Mouse (Mus musculus) large intestine, adult 2 months (tissue): ENCODE data around the gene Schip1. TPM values are rescaled to one million over a fixed set of nuclear protein-coding genes. Genes with fewer than 3 reads are reported as not detected.

Source experiments
- DNase-seq: peaks from one replicate; pipeline ENCODE4 v3.0.0-alpha.2; 2012; ENCODE audit warnings: low read depth, low spot score
- WGBS: fragments of 180-500 bp; shearing (Covaris S2); methylation state at CpG from one replicate; pipeline ENCODE4 v1.1.7; 2018; 5-methylcytosine and 5-hydroxymethylcytosine counted together
- polyA plus RNA-seq: library from polyadenylated mRNA; depleted of rRNA; stranded (reverse); fragments of >200 nt; gene quantifications from 2 replicates; pipeline ENCODE4 v1.2.3, GENCODE M21; 2012

Gene Schip1
- polyA plus RNA-seq, 1 experiment: 5.9 TPM

DNA sequence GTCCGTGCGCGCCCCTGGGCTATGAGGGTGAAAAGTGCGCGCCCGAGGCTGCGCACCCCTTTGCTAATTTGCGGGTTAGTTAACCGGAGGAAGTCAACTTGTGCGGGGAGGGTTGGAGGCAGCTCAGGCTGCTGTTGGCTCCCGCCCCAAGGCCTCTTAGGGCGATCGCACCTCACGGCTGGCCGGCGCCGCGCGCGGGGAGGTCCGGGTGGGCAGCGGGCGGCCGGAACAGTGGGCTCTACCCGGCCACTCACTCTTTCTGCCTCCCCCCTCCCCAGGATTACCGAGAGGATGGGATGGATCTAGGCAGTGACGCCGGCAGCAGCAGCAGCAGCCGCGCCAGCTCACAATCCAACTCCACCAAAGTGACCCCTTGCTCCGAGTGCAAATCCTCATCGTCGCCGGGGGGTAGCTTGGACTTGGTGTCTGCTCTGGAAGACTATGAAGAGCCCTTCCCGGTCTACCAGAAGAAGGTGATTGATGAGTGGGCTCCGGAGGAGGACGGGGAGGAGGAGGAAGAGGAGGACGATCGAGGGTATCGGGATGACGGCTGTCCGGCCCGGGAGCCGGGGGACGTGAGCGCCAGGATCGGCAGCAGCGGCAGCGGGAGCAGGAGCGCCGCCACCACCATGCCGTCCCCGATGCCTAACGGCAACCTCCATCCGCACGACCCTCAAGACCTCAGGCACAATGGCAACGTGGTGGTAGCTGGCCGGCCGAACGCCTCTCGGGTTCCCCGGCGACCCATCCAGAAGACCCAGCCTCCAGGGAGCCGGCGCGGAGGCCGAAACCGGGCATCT is 429.9 kb downstream of the Schip1 start:
- under 1% methylated on average over 68 of the region's 68 CpGs for WGBS
- DNase-seq: no peak

DNA sequence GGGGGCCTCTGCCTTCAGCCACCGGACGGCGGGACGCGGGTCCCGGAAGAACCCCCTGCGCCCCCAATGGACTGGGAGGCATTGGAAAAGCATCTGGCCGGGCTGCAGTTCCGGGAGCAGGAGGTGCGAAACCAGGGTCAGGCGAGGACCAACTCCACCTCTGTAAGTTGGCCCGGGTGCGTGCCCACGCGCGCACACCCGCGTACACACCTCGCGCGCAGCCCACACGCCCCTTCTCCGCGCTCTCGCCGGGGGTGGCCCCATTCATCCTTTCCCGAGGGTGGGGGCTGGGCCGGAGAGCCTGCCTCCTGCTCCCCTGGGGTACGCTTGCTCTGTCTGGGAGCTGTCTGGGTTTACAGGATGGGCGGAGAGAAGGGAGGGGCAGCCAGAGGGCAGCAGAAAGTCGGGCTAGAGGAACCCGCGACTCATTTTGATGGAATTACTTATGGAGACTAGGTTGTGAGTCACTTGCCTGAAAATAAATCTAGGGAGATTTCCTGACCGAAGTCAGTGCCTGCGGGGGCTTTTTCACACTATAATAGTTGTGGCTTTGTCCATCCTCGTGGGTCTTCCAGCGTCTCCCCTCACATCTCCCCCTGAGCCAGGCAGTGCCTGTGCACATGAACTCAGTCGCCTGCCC is 430.6 kb downstream of the Schip1 start:
- no peak for DNase-seq
- 3% methylated on average over 38 of the region's 38 CpGs for WGBS

DNA sequence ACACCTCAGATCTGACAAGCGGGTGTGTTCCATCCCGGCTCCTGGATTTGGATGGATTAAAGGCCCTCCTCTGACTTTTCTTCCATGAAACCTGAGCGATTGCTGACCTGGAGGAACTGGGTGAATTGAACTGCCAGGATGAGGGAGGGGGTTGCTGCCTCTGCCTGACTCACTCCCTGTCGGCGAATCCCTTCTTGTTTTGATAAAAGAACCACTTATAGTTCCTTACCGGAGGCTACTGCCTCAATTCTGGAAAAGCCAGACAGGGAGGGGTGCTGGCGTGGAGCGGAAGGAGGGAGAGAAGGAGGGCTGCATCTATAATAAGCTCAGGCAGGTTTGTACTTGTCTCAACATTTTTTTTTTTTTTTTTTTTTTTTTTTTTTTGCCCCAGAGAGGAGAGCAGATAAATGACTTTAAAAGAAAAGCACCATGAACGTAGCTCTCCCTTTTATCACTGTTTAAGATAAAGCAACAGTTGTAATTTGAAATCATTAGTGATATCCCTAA is 431.2 kb downstream of the Schip1 start:
- DNase-seq: no peak
- WGBS: 53% methylated on average over 9 of the region's 9 CpGs

DNA sequence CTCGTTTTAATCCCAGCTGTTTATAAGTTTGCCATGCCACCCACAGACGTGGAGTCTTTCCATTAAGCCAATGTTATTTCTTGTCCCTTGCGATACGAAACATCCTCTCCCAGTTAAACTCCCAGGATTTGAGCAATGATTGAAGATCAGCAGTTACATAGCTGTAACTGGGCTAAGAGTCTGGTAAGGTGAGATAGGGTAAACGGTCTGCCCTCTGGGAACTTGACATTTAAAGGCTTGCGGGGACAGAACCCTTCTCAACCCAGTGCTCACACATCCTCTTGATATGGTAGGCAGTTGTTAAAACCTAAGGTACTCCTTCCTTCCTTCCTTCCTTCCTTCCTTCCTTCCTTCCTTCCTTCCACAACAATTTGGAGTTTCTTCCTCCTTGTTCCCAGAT is 431.9 kb downstream of the Schip1 start:
- DNase-seq: no peak
- WGBS: 71% methylated on average over 6 of the region's 6 CpGs

DNA sequence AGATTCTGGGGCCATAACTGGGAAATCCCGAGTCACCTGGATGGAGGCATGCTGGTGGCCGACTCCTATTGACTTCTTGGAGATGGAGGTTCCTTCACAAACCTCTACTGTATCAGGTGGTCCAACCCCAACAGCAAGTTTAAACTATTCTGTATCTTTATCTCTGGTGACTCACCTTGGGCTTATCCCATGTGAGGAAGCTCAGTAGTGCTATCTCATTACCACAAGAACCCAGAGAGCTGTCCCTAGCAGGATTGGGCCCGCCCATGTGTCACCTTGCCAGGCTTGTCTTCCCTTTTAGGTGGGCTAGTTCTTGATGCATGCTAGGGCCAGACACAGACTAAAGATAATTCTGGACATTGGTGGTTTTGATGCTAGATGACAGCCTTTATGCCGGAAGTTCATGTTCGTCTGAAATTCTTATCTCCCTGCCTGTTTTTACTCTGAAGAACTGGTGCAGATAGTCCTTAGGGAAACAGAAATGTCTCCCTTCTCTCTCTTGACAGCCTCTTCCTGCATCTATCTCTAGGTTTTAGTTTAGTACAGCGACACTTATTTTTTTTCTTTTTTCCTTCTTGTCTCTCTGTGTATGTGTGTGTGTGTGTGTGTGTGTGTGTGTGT is 435.0 kb downstream of the Schip1 start:
- no peak for DNase-seq
- WGBS: 85% methylated on average over 6 of the region's 6 CpGs

DNA sequence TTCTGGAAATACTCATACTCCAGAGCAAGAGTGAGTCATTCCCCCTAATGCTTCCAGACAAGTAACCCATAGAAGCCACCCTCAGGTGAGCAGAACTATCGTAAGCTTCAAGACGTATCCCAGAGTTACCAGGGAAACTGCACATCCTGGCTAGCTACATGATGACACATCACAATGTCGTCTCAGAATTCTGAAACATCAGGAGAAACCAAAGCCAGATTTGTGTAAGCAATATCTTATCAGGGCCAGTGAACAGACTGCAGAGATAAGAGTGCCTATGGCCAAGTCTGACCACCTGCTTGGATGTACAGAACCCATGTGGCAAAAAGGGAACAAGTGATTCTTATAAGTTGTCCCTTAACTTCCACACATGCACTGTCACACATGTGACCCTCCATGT is 440.2 kb downstream of the Schip1 start:
- no peak for DNase-seq
- 82% methylated on average over 3 of the region's 3 CpGs for WGBS

DNA sequence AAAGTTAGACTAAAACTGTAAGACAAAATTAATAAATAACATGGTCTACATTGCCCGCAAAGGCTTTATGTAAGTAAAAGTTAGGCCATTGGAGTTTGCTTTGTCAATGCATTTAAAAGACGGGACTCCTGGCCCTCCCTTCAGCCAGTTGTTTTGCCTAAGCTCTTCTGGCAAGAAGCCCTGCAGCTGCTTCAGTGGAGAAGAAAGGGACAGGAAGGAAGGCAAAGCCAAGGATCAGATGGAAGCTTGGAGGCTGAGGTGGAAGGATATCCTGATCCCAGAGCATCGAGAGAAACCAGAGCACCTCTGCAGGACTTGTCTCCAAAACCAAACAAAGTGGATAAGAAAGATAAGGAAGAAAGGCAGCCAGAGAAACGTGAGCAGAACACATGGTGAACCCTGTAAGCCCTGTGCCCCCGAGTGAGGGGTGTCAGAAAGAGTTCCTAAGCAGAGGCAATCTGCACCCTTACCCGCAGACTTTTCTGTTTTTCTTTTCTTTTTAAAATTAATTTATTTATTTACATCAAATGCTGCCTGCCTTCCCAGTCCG is 442.2 kb downstream of the Schip1 start:
- no peak for DNase-seq
- WGBS: 64% methylated on average over 7 of the region's 7 CpGs

DNA sequence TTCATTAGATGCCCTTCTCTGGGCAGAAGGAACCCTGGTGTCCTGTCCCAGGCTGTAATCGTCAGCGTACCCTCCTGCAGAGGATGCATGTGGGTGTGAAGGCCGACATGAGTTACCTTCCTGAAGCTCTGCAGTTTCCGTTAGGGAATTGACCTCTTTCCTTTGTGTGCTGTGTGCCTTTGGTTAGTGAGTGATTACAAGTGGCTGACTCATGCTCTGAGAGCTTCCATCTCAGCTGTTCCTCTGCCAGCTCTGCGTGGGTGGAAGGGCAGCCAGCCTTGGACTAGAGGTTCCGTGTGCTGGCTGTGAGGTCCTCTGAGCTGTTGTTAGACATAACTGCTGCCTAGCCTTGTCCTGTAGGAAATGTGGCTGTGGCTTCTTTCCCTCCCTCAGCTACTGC is 444.0 kb downstream of the Schip1 start:
- 19% methylated on average over 6 of the region's 6 CpGs for WGBS
- no peak for DNase-seq

DNA sequence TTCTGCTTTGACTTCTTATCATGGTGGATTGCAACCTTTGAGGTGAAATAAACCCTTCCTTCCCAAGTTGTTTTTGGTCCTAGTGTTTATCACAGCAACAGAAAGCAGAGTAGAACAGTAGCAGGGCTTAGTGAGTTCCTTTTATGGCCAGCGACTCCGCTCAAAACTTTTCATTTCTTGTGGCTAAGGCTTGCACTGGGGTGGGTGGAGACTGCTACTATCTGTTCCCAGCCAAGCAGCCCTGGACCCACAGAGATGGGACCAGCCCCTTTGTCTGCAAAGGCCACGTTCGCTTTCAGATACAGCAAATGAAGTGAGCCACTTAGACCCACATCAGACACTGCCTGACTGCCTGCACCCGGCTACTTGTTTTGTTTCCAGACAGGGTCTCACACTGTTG is 446.3 kb downstream of the Schip1 start:
- DNase-seq: no peak
- WGBS: 81% methylated on average over 5 of the region's 5 CpGs

DNA sequence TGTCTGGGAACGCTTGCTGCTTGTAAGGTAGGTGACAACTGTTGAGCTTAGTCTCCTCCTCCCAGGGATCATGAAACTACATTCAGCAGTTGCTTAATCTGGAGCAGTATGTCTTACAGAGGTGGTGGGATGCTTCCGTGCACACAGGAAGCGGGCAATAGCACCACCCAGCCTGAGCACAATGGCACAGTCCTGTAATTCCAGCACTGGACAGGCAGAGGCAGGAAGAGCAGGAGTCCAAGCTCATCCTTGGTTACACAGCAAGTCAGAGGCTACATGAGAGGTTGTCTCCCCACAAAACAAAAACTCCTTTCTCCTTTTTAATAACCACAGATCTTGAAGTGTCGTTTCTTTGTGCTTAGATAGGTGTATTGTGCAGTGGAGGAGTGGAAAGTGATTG is 447.1 kb downstream of the Schip1 start:
- no peak for DNase-seq
- 77% methylated on average over 4 of the region's 4 CpGs for WGBS

DNA sequence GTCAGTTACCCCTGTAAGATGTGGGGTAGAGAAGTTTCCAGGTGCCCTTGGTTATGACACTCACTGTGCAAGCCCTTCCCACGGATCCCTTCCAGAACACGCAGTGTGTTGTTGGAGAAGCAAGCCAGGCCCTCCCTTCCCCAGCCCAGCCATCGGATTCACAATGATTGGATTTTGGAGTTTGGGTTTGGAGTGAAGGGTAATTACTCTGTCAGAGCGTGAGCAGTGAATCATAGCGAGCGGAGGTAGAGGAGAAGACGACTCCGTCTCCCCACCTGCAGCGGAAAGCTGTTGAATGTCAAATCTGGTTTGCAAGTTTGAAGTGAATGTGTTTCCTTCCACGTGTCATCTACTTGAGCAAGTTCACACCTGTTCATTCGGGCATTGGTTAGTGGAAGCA is 447.7 kb downstream of the Schip1 start:
- DNase-seq: no peak
- 83% methylated on average over 11 of the region's 11 CpGs for WGBS

DNA sequence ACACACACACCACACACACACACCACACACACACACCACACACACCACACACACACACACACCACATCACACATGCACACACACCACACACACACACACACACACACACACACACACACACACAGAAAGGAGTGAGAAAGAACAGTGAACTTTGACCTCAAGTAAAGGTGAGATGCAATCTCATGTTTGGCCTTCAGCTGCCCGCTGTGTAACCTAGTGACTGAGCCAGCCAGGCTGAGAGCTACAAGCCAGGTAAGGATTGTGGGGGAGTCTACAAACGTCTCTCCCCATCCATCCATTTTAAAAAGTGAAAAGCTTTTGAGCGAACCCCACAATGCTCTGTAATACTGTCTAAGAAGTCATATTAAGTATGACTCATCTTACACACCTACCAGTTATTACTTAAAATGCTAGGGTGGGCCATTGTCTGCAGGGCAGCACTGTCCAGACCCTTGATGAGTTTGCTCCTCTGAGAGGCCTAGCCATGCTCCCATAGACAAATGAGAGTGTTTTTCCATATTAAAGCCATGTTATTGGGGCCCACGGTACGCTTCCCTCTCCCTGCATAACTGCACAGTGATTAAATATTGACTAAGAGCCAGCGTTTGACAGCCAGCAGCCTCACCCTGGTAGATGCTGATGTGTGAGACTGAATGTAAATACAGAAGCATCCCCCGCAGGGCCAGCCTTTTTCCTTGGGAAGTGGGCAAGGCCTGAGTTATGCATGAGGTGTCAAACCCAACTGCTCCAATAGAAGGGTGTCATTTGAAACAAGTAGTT is 448.9 kb downstream of the Schip1 start:
- WGBS: 32% methylated on average over 7 of the region's 7 CpGs
- no peak for DNase-seq

DNA sequence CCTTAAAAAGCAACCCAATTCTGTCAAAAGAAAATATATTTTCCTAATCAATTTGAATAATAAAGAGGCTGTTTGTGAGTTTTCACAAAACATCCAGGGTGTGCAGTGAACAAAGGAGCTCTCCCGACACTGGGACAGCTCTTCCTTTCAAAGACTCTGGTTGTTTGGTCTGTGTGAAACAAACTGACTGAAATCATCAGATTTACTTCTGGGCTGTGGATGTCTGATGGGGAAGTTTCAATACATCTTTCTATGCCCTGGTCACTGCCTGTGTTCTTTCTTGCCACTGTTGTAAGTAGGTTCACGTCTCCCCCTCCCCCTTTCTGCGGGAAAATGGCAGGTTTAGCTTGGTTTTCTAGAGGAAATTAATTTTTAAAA is 449.5 kb downstream of the Schip1 start:
- DNase-seq: no peak
- WGBS: 80% methylated on average over 3 of the region's 3 CpGs

DNA sequence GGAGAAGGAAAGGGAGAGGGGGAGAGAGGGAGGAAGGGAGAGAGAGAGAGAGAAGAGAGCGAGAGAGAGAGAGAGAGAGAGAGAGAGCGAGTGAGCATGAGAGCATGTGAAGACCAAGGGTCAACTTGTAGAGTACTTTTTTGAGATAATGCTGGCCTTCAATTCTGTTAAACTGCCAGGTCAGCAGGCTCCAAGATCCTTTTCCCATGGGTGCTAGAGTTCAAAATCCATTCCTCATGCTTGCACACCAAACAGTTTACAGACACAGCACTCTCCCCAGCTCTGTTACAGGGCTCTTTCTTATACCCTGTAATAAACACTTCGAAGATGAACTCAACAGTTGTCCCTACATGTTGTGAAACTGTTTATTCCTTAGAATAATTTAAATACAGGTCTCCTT is 450.1 kb downstream of the Schip1 start:
- DNase-seq: no peak

DNA sequence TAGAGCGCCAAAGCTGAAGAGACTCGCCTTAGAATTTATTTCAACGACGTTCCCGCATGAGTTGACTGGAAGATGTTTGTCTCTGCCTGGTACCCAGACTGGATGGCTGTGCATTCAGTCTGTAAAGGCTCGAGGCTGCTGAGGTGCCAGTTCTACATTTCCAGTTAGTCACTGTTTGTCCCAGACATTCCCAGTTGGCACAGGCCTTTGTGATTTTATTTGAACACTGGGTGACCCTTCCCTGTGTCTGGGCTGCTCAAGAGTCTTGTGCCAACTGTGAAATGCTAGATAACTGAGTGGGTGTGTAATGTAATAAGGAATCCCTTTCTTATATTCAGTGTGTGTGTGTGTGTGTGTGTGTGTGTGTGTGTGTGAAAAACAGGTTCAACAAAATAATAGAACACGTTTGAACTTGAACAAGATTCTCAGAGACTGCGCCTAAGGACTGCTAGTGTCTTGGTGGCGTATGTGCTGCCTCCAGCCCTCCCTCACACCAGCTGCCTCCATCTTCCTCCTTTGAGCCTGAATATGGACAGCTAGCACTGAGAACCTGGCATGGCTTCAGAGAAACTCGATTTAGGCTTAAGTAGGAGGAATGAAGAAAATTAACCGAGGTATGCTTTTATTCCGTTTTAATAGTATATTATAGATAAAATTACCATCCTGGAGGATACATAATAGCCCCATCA is 451.9 kb downstream of the Schip1 start:
- DNase-seq: no peak
- 48% methylated on average over 12 of the region's 12 CpGs for WGBS

More for the DNA sequence above, 450.1 kb downstream of the Schip1 start:
- 85% methylated on average over 3 of the region's 3 CpGs for WGBS

DNA sequence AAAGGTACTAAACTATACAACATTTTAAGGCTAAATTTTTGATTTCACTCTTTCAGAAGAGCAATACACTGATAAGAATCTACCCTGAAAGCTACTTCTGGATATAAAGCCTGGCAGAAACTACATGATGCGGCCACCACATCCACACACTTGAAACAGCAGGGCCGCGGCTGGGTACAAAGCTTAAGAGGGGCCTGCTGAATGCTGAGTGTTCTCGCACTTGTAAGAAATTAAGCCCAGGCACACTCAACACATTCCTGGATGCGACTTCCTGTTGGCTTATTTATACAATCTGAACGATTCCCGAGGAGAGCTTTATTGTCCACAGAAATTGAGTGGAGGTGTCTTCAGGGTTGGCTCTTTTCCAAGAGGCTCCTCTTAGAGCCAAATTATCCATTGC is 452.6 kb downstream of the Schip1 start:
- no peak for DNase-seq

DNA sequence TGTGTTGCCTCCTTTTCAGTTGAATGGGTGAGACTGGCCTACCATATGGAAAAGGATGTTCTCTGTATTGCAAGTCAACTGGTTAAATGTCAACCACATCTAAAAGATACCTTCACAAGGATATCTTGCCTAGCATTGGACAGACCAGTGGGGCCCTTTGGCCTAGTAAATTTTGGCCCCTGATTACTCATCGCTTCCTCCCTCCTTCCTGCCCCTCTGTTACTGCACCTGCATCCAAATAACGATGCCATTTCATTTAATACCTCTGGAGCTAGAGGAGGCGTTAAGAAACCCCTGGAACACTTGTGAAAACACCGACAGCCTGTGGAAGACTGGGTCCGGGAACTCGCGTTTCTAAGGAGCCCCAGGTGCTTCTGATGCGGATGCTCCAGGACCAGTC is 453.4 kb downstream of the Schip1 start:
- whole genome bisulfite sequencing: 91% methylated on average over 8 of the region's 8 CpGs
- no peak for DNase-seq

More for the DNA sequence above, 452.6 kb downstream of the Schip1 start:
- WGBS: 38% methylated on average over 7 of the region's 7 CpGs

DNA sequence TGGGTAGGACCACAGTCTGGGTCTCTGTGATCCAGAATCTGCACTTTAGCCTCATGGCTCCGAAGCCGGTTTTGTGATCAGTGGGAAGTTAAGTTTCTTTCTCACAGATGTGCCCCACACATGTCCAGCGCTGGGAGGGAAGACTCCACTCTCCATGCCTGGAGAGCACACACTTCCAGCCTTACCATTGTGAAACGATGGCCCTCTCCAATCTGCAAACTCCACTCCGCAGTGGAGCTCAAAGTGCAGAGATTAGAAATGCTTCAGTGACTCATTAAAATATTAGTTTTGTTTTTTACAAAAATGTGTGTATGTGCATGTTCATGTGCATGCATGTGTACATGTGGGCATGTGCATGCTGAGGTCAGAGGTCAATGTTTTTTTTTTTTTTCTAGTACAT is 454.0 kb downstream of the Schip1 start:
- 93% methylated on average over 5 of the region's 5 CpGs for WGBS
- no peak for DNase-seq

DNA sequence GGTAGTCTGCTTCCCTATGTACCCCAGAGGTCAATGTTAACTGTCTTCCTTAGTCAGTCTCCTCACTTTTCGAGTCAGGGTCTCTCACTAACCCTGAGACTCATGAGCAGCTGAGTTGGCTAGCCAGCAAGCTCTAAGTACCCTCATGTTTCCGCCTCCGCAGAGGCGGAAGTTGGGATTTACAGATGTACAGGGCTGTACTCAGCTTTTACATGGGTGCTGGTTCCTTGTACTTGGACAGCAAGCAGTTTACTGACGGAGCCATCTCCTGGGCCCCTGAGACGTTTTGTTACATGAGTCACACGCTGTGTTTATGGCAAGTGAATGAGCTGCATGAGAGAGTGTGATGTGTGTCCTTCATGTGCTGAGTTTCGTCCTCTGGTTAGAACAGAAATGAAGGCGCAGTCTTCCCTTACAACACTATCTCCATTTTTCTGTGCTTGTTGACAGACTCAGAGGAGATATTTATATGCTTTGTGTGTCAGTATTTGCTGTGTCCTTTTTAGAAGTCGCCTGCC is 460.8 kb downstream of the Schip1 start:
- 76% methylated on average over 10 of the region's 10 CpGs for WGBS
- DNase-seq: no peak
